Mouse (Mus musculus) gastrocnemius, adult 2 months (tissue): ENCODE data around the gene Tcf23. TPM values are rescaled to one million over a fixed set of nuclear protein-coding genes. Genes with fewer than 3 reads are reported as not detected.
A peak's percentile ranks its signal among the peaks of the same experiment; 100 is the strongest.

Experiments used
- DNase-seq: peaks from one replicate; pipeline ENCODE4 v3.0.0; 2022
- H3K27ac ChIP-seq: fragments of 200-600 bp; 2 replicates; pipeline ENCODE4 v1.8.1; 2022; ENCODE audit warnings: mild to moderate bottlenecking
- H3K4me3 ChIP-seq: fragments of 200-600 bp; 2 replicates; pipeline ENCODE4 v1.8.1; 2022; ENCODE audit warnings: mild to moderate bottlenecking, moderate library complexity
- CTCF ChIP-seq: fragments of 200-600 bp; IDR thresholded peaks from 2 replicates; pipeline ENCODE4 v1.8.1; 2022; ENCODE audit warnings: antibody characterized with exemption, mild to moderate bottlenecking, moderate library complexity
- intact Hi-C: fragments of 180-260 bp; cut with DNase I; formaldehyde crosslinking; loops from one replicate; pipeline ENCODE4 v1.15.1; 2025
- total RNA-seq, 2 experiments: library from RNA; stranded (reverse); gene quantifications; 2 replicates each; pipeline ENCODE4 v1.2.3; 2021

Tcf23 gene
- total RNA-seq, 2 experiments from 2014 or later, result 0.28 TPM; not detected in 1

- TF ChIP-seq CTCF, result no peak
- intact Hi-C loops, result no loop called here
- H3K4me3 ChIP-seq, result no peak overlapping the region
- DNase-seq, result no peak
- H3K27ac ChIP-seq, result no peak overlapping the region
Measured at GRCm38 (mm10) chr5:30954065-30954464, 14.4 kb upstream of the Tcf23 start.

- no peak overlapping the region for H3K27ac ChIP-seq
- no peak overlapping the region for H3K4me3 ChIP-seq
- DNase-seq, result no peak
- TF ChIP-seq CTCF, result no peak
- intact Hi-C loops, result no loop called here
Measured at GRCm38 (mm10) chr5:30954556-30954955, 13.9 kb upstream of the Tcf23 start.

- no peak for TF ChIP-seq CTCF
- H3K27ac ChIP-seq, result no peak overlapping the region
- no peak overlapping the region for H3K4me3 ChIP-seq
- intact Hi-C loops, result no loop called here
- DNase-seq, result no peak
Measured at GRCm38 (mm10) chr5:30955751-30956150, 12.7 kb upstream of the Tcf23 start.

GRCm38 (mm10) chr5:30957891-30958290 is 10.6 kb upstream of the Tcf23 start:
- DNase-seq, result no peak
- intact Hi-C loops, result no loop called here
- peak overlapping the region; percentile 28; the same call in 1 of the 2 replicates for H3K27ac ChIP-seq
- TF ChIP-seq CTCF, result no peak
- peak overlapping the region; percentile 89 for H3K4me3 ChIP-seq

- DNase-seq, result no peak
- Histone ChIP-seq H3K27ac (peak overlapping the region; percentile 98), H3K4me3 (peak overlapping the region; percentile 89)
- intact Hi-C loops, result no loop called here
- no peak for TF ChIP-seq CTCF
Measured at GRCm38 (mm10) chr5:30959198-30959854, 9.1 kb upstream of the Tcf23 start.

- no peak for TF ChIP-seq CTCF
- intact Hi-C loops, result no loop called here
- peak within 1 kb of the TSS; percentile 98 for H3K27ac ChIP-seq
Measured at GRCm38 (mm10) chr5:30959966-30960501, 8.4 kb upstream of the Tcf23 start, which contains the start of gene Preb. TSS of gene Preb (minus strand) at chr5:30960361.

GRCm38 (mm10) chr5:30960814-30961213 is 7.6 kb upstream of the Tcf23 start:
- H3K4me3 ChIP-seq, result peak overlapping the region; percentile 89
- intact Hi-C loops, result no loop called here

More at GRCm38 (mm10) chr5:30959966-30960501, 8.4 kb upstream of the Tcf23 start, which contains the start of gene Preb:
- DNase-seq, result peak; percentile 99
- H3K4me3 ChIP-seq, result peak within 1 kb of the TSS; percentile 89

GRCm38 (mm10) chr5:30961545-30962505 is 6.6 kb upstream of the Tcf23 start:
- intact Hi-C loops, result no loop called here
- H3K27ac ChIP-seq, result peak overlapping the region; percentile 98
- no peak overlapping the region for H3K4me3 ChIP-seq
- DNase-seq, result no peak
- TF ChIP-seq CTCF, result no peak

More at GRCm38 (mm10) chr5:30960814-30961213, 7.6 kb upstream of the Tcf23 start:
- DNase-seq, result no peak
- H3K27ac ChIP-seq, result peak overlapping the region; percentile 98
- no peak for TF ChIP-seq CTCF

- TF ChIP-seq CTCF, result no peak
- DNase-seq, result no peak
- Histone ChIP-seq H3K4me3 (no peak overlapping the region), H3K27ac (no peak overlapping the region)
- intact Hi-C loops, result no loop called here
Measured at GRCm38 (mm10) chr5:30963916-30964315, 4.5 kb upstream of the Tcf23 start.

GRCm38 (mm10) chr5:30966189-30966588 is 2.3 kb upstream of the Tcf23 start:
- no peak for DNase-seq
- intact Hi-C loops, result no loop called here

GRCm38 (mm10) chr5:30969440-30969839 is 978 bp downstream of the Tcf23 start:
- TF ChIP-seq CTCF, result no peak
- Histone ChIP-seq H3K4me3 (no peak overlapping the region), H3K27ac (no peak overlapping the region)
- no peak for DNase-seq
- intact Hi-C loops, result no loop called here

More at GRCm38 (mm10) chr5:30966189-30966588, 2.3 kb upstream of the Tcf23 start:
- Histone ChIP-seq H3K4me3 (no peak overlapping the region), H3K27ac (no peak overlapping the region)
- no peak for TF ChIP-seq CTCF

- Histone ChIP-seq H3K27ac (peak overlapping the region; percentile 84), H3K4me3 (no peak overlapping the region)
- intact Hi-C loops, result loop anchor here (5.0 kb wide), 1 partner anchor 72 kb away; the partner anchor contains the start of genes Atraid and Slc5a6
- no peak for TF ChIP-seq CTCF
- DNase-seq, result peak; percentile 81
Measured at GRCm38 (mm10) chr5:30974870-30975656, 6.6 kb downstream of the Tcf23 start.
